Mouse (Mus musculus) forebrain, embryonic 11.5 days (tissue): Measurements from ENCODE around the gene Fam20b. TPM values are rescaled to one million over a fixed set of nuclear protein-coding genes. Genes with fewer than 3 reads are reported as not detected.

ENCODE experiments used
- ATAC-seq: fragments of 200-750 bp; cut with Nextera tagmentation; replicated peaks from 2 replicates; pipeline ENCODE4 v1.8.0; 2017; ENCODE audit warnings: moderate TSS enrichment; ENCODE audit not compliant: low FRiP score
- DNase-seq: peaks from one replicate; pipeline ENCODE4 v3.0.0-alpha.2; 2017; ENCODE audit warnings: low spot score
- H3K27ac ChIP-seq: fragments of 300-500 bp; sonication (generic); 2 replicates; pipeline ENCODE4 v1.5.1; 2014; ENCODE audit warnings: low read depth, low read length
- H3K27me3 ChIP-seq: fragments of 300-500 bp; sonication (generic); 2 replicates; pipeline ENCODE4 v1.6.1; 2014; ENCODE audit warnings: mild to moderate bottlenecking, low read length, mixed read lengths; ENCODE audit not compliant: control insufficient read depth, insufficient read depth
- H3K36me3 ChIP-seq: fragments of 300-500 bp; sonication (generic); 2 replicates; pipeline ENCODE4 v1.6.1; 2014; ENCODE audit warnings: mild to moderate bottlenecking, low read length, moderate library complexity, mixed read lengths; ENCODE audit not compliant: control insufficient read depth, insufficient read depth
- H3K4me1 ChIP-seq: fragments of 300-500 bp; sonication (generic); replicated peaks from 2 replicates; pipeline ENCODE4 v1.6.1; 2014; ENCODE audit warnings: low read length, mixed read lengths; ENCODE audit not compliant: control insufficient read depth, insufficient read depth
- H3K4me2 ChIP-seq: fragments of 300-500 bp; sonication (generic); 2 replicates; pipeline ENCODE4 v1.6.1; 2014; ENCODE audit warnings: low read depth, mild to moderate bottlenecking, low read length, moderate library complexity, mixed read lengths; ENCODE audit not compliant: severe bottlenecking
- H3K4me3 ChIP-seq: fragments of 300-500 bp; sonication (generic); 2 replicates; pipeline ENCODE4 v1.5.1; 2014; ENCODE audit warnings: low read depth, low read length
- H3K9ac ChIP-seq: fragments of 300-500 bp; sonication (generic); 2 replicates; pipeline ENCODE4 v1.6.1; 2014; ENCODE audit warnings: low read length
- H3K9me3 ChIP-seq: fragments of 300-500 bp; sonication (generic); 2 replicates; pipeline ENCODE4 v1.6.1; 2016; ENCODE audit warnings: low read length, mixed read lengths; ENCODE audit not compliant: control insufficient read depth
- WGBS: fragments of 180-500 bp; shearing (Covaris S2); extraction: QIAGEN DNeasy Blood & Tissue Kit; methylation state at CpG from one replicate; pipeline ENCODE4 v1.1.7; 2014; 5-methylcytosine and 5-hydroxymethylcytosine counted together
- polyA plus RNA-seq: library from polyadenylated mRNA; unstranded; fragments of >200 nt; fragmentation: Nextera tagmentation; extraction: Ambion mirVana; gene quantifications from 2 replicates; pipeline ENCODE4 v1.2.1, GENCODE M21; 2014

The Fam20b gene
- polyA plus RNA-seq, 1 experiment from 2014 or later: 22.9 TPM

DNA sequence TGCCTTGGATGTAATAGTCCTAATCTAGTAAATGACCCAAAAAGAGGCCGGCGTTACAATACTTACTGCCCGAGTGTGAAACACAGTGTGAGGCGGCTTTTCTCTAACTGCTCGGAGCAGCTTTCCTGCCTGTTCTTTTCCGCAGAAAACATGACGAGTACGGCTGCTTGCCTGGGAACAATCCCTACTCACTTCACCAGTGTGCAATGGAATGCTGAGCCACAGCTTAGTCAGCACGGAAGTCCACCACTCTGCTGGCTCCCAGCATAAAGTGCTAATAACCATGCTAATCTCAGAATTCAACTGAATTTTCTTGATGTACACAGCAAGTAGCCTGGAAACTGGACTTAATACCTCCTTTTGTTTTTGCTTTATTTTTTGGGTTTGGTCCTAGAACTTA, 39.3 kb downstream of the Fam20b start:
- Histone ChIP-seq H3K36me3 (no peaks in the 10 kb centered on the region), H3K27ac (no peak overlapping the region), H3K4me1 (no peaks in the 10 kb centered on the region; the same call in 1 of the 2 replicates), H3K4me2 (no peak overlapping the region), H3K9me3 (no peaks in the 10 kb centered on the region), H3K9ac (no peak overlapping the region), H3K4me3 (no peak overlapping the region), H3K27me3 (0 out of 2 replicates have a peak, but pooled peaks cover 3% of the 10 kb centered on the region)
- DNase-seq (no peak), ATAC-seq (no peak)
- 72% methylated on average over 9 of the region's 9 CpGs for WGBS

DNA sequence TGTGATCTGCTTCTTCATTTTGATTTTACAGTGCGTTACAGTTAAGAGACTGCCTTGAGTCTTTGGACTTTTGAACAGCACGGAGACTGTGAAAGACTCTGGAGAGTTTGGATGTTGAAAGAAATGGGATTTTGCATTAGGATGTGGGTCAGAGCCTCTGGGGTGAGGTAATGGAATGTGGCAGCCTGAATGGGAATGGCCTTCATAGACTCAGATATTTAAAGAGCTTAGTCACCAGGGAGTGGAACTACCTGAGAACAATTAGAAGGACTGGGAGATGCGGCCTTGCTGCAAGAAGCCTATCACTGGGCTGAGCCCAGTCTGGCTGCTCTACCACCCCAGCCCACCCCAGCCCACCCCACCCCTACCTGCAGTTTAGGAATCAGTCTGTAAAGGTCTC, 41.7 kb downstream of the Fam20b start:
- Histone ChIP-seq H3K9ac (no peak overlapping the region), H3K36me3 (no peaks in the 10 kb centered on the region), H3K4me3 (no peak overlapping the region), H3K27me3 (0 out of 2 replicates have a peak, but pooled peaks cover 5% of the 10 kb centered on the region), H3K27ac (no peak overlapping the region), H3K4me2 (no peak overlapping the region), H3K9me3 (no peaks in the 10 kb centered on the region), H3K4me1 (peaks cover 6% of the 10 kb centered on the region)
- ATAC-seq: no peak
- 76% methylated on average over 3 of the region's 3 CpGs for WGBS
- DNase-seq: no peak

DNA sequence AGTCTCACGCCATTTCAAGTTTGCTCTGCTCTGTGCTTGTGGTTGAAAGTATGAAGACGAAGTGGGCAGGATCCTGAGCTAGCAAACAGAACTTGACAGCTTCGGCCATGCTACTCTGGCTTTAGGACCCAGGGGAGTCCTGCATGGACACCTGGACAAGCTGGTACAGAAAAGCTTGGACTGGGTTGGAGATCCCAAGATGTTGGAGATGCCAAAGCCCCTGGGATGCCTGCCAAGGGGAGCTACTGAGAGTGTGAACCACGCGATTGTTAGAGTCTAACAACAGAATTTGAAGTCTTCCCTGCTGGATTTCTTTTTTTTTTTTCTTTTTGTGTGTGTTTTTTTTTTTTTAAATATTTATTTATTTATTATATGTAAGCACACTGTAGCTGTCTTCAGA, 42.3 kb downstream of the Fam20b start:
- Histone ChIP-seq H3K9me3 (no peaks in the 10 kb centered on the region), H3K4me2 (no peak overlapping the region), H3K4me1 (peaks cover 6% of the 10 kb centered on the region), H3K4me3 (no peak overlapping the region), H3K9ac (no peak overlapping the region), H3K27ac (no peak overlapping the region), H3K27me3 (0 out of 2 replicates have a peak, but pooled peaks cover 5% of the 10 kb centered on the region), H3K36me3 (no peaks in the 10 kb centered on the region)
- ATAC-seq (no peak), DNase-seq (no peak)
- WGBS: 89% methylated on average over 5 of the region's 5 CpGs

DNA sequence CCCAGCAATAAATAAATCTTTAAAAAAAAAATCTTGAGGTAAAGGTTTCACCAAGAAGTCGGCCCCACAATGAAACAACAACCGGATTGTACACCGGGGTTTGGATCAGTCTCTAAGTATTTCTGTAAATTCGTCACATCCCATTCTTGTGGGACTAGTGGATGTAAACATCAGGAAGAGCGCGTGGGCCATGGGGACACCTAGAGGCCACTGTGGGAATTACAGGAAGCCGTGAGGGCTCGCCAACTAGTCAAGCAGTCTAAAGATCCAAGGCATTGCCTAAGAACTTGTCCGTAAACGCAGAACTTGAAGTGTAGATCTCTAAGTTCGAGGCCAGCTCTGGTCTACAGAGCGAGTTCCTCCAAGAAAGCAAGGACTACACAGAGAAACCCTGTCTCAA, 42.7 kb downstream of the Fam20b start:
- no peak overlapping the region for H3K4me2 ChIP-seq
- H3K27ac ChIP-seq: no peak overlapping the region
- H3K9me3 ChIP-seq: no peaks in the 10 kb centered on the region
- no peak overlapping the region for H3K4me3 ChIP-seq
- peak; percentile 82 for DNase-seq
- WGBS: 40% methylated on average over 12 of the region's 12 CpGs
- 0 out of 2 replicates have a peak, but pooled peaks cover 5% of the 10 kb centered on the region for H3K27me3 ChIP-seq
- peaks cover 6% of the 10 kb centered on the region for H3K4me1 ChIP-seq
- ATAC-seq: no peak
- H3K36me3 ChIP-seq: no peaks in the 10 kb centered on the region
- H3K9ac ChIP-seq: no peak overlapping the region

DNA sequence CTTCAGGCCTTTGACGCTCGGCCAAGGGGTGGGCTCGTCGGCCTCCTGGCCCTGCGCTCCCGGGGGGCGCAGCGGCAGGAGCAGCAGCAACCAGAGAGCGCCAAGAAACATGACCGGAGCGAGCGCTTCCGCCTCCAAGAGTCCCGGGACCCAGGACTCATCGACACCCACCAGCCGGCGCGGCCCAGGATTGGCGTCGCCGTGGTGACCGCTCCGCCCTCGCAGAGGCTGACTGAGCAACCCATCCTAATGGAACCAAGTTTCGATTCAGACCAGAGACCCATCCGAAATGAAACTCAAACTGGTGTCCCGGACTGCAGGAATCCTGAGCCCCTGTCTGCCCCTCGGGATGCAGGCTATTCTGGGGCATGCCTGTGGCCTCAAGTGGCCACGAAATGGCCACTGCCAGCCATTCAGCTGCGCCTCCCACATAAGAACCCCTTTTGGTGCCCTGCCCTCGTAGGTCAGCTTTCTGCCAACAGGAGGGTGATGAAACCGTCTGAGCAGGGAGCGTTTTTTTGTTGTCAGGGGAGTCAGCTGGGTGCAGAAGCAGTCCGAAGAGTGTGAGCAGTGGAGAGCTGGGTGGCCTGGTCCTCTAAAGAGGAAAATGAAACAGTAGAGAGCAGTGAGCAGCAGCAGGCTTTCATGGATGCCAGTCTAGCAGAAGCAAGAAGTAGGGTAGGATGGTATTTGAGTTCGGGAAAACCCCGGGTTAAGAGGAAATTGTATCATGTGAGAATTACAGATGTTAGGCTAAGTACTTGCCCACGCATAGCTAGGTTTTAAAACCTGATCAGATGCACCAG, 44.5 kb downstream of the Fam20b start, which contains the start of gene Tor3a:
TSS of gene Tor3a (minus strand) at position 162 of the 806 bp plus-strand sequence.
- Histone ChIP-seq H3K27ac (no peak within 1 kb of the TSS), H3K9ac (peak within 1 kb of the TSS; percentile 62), H3K4me3 (peak within 1 kb of the TSS; percentile 47), H3K4me2 (peak within 1 kb of the TSS; percentile 93), H3K27me3 (0 out of 2 replicates have a peak, but pooled peaks cover 5% of the 10 kb centered on the region), H3K4me1 (peaks cover 6% of the 10 kb centered on the region), H3K9me3 (no peaks in the 10 kb centered on the region), H3K36me3 (no peaks in the 10 kb centered on the region)
- WGBS: 9% methylated on average over 35 of the region's 37 CpGs
- DNase-seq (peak; percentile 78), ATAC-seq (peak; percentile 71)

DNA sequence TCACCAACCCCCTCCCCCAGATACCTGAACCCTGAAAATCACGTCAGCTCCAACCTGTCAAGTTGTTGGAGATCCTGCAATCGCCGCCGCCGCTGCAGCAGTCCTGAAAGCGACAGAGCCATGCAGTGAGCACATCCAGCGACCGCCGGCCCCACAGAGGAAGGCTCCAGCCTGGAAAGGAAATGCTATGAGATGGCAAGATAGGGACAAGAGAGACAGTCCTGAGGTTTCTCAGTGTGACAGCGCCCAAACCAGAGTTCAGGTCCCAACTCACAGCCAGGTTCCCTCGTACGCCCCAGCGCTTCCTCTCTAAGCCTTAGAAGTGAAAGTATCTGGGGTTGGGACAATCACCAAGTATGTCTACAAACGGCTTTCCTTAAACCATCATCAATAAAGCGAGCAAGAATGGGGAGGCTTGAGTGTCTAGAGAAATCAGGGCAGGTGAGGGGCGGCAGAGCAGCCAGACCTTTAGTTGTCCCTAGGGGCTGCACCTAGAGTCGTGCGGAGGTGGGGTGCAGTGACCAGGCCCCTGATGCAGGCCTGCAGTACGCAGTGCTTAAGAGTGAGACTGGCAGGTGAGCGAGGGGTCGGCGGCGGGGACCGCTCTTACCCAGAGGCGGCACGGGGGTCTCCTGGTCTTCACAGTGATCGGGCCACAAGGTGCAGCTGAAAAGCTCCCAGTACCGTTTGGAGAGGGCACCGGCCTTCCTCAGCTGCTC, 45.3 kb downstream of the Fam20b start:
- DNase-seq (peak; percentile 62), ATAC-seq (peak; percentile 53)
- no peak overlapping the region for H3K27ac ChIP-seq
- WGBS: 1% methylated on average over 27 of the region's 29 CpGs
- 0 out of 2 replicates have a peak, but pooled peaks cover 5% of the 10 kb centered on the region for H3K27me3 ChIP-seq
- H3K4me3 ChIP-seq: peak overlapping the region; percentile 47
- peak overlapping the region; percentile 93 for H3K4me2 ChIP-seq
- no peaks in the 10 kb centered on the region for H3K9me3 ChIP-seq
- no peaks in the 10 kb centered on the region for H3K36me3 ChIP-seq
- peak overlapping the region; percentile 62 for H3K9ac ChIP-seq
- H3K4me1 ChIP-seq: peaks cover 6% of the 10 kb centered on the region

DNA sequence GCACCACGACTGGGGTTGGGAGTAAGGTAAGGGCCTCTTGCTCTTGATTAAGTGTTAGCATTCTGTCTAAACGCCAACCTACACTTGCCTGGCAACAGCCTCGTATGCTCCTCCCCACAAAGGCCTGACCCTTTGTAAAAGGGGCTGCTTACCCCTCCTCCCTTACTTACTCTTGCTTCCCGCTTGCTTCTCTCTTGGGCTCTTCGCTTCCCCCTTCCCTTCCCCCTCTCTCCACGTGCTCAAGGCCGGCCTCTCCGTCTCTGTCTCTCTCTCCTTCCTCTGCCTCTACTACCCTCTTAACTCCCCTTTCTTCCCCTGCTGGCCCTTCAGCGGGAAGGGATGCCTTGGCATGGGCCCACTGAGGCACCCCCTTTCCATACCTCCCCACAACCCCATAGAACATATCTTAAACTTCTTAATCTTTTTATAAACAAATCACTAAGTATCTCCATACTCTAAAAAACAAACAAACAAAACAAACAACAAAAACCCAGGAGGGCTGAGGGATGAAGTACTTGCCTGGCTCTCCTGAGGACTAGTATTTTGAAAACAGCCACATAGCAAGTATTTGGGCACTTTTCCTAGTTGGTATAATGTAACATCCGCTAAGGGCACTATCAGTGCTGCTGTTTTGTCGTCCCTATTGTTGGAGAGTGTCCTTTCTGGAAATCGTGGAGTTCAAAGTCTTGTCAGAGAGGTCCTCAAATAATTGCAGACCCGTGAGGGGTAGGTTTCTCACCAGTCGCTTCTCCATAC, 46.0 kb downstream of the Fam20b start:
- Histone ChIP-seq H3K27me3 (0 out of 2 replicates have a peak, but pooled peaks cover 5% of the 10 kb centered on the region), H3K36me3 (no peaks in the 10 kb centered on the region), H3K4me1 (peaks cover 6% of the 10 kb centered on the region), H3K4me3 (peak overlapping the region; percentile 47), H3K27ac (no peak overlapping the region), H3K9me3 (no peaks in the 10 kb centered on the region), H3K4me2 (peak overlapping the region; percentile 93), H3K9ac (peak overlapping the region; percentile 35)
- WGBS: 6% methylated on average over 14 of the region's 14 CpGs
- DNase-seq (no peak), ATAC-seq (peak; percentile 43)

DNA sequence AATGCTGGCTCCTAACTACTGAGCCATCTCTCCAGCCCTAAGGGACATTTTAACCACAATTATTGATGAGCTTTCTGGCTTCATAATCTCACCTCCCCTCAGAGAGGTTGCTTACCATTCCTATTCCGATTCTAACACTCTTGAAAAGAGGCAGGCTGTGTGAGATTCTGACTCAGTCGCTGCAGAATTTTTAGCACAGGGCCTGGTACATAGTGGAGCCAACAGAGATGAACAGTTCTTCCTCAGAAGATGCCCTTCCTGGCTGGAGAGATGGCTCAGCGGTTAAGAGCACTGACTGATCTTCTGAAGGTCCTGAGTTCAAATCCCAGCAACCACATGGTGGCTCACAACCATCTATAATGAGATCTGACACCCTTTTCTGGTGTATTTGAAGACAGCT, 47.0 kb downstream of the Fam20b start:
- Histone ChIP-seq H3K36me3 (no peaks in the 10 kb centered on the region), H3K27me3 (0 out of 2 replicates have a peak, but pooled peaks cover 5% of the 10 kb centered on the region), H3K27ac (no peak overlapping the region), H3K4me1 (peaks cover 6% of the 10 kb centered on the region), H3K4me3 (no peak overlapping the region), H3K9me3 (no peaks in the 10 kb centered on the region), H3K4me2 (no peak overlapping the region), H3K9ac (no peak overlapping the region)
- ATAC-seq (no peak), DNase-seq (peak; percentile 30)
- whole genome bisulfite sequencing: 93% methylated on average over 3 of the region's 3 CpGs
